Mouse (Mus musculus) megakaryocyte, embryonic 14.5 days (primary cell): Measurements from ENCODE around the gene Cfap43.

ENCODE experiments used
- FLI1 ChIP-seq: IDR thresholded peaks from 2 replicates; pipeline ENCODE4 v1.6.1; 2012; ENCODE audit warnings: low read length, inconsistent platforms, mixed read lengths
- GATA1 ChIP-seq: IDR thresholded peaks from 3 replicates; pipeline ENCODE4 v1.6.1; 2012; ENCODE audit warnings: mixed read lengths, low read length, inconsistent platforms, borderline replicate concordance

DNA sequence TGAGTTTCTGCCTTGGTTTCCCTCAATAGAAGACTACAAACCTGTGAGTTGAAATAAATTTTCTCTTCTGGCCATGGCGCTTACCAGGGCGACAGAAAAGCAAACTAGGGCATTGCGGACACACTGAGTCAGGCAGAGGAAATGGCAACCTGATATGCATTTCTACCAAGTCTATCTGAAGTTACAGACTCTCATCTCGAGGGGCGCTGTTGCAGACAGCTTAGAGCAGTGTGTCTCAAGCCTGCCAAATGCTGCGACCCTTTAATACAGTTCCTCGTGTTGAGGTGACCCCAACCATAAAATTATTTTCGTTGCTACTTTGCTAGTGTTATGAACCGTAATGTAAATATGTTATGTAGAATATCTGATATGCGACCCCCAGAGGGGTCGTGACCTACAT is 138.1 kb downstream of the Cfap43 start:
- TF ChIP-seq GATA1 (no peak), FLI1 (no peak)
